Mouse (Mus musculus) ES-Bruce4 (cell line): ENCODE measurements around the gene Plekha6.

Experiments
- CTCF ChIP-seq: IDR thresholded peaks from one replicate; pipeline ENCODE4 v1.8.1; 2011; ENCODE audit warnings: low read depth, low read length
- EP300 ChIP-seq: IDR thresholded peaks from 2 replicates; pipeline ENCODE4 v1.6.1; 2011; ENCODE audit warnings: low read depth, low read length; ENCODE audit not compliant: insufficient read depth
- POLR2A ChIP-seq: IDR thresholded peaks from one replicate; pipeline ENCODE4 v1.8.1; 2011; ENCODE audit warnings: low read length; ENCODE audit not compliant: insufficient read depth

- no peak for TF ChIP-seq POLR2A
- no peak for TF ChIP-seq CTCF
- no peak for TF ChIP-seq EP300
These were observed 98.6 kb downstream of the Plekha6 start for GRCm38 (mm10) chr1:133262628-133263027.
